Mouse (Mus musculus): ENCODE data around the gene Fam162a. TPM values are rescaled to one million over a fixed set of nuclear protein-coding genes. Genes with fewer than 3 reads are reported as not detected.
"Not testable (repeated sequence)": the region's sequence is repeated elsewhere in the genome, so short reads cannot be mapped to it uniquely, and the experiment has no call there.

Gene Fam162a
- polyA plus RNA-seq, 1 experiment, result 49.2 TPM

- peak overlapping the region; percentile 19 for H3K27ac ChIP-seq (ENCODE audit: insufficient read depth, low read depth, low read length)
- H3K4me3 ChIP-seq (ENCODE audit: insufficient read depth, low read length), result peak overlapping the region; percentile 65
- no peak for TF ChIP-seq POLR2A (IDR thresholded peaks at IDR 0.05; ENCODE audit: borderline replicate concordance, low read depth, low read length)
- no peak for TF ChIP-seq CTCF (IDR thresholded peaks at IDR 0.05; ENCODE audit: low read depth, low read length)
- peaks cover 7% of the 10 kb centered on the region for H3K4me1 ChIP-seq (ENCODE audit: control insufficient read depth, insufficient read depth, low read length)
Measured at GRCm38 (mm10) chr16:36041625-36042020, 29.8 kb downstream of the Fam162a start.

- TF ChIP-seq CTCF (IDR thresholded peaks at IDR 0.05; ENCODE audit: low read depth, low read length) (no peak), POLR2A (IDR thresholded peaks at IDR 0.05; ENCODE audit: borderline replicate concordance, low read depth, low read length) (no peak)
- peaks cover 7% of the 10 kb centered on the region for H3K4me1 ChIP-seq (ENCODE audit: control insufficient read depth, insufficient read depth, low read length)
- H3K4me3 ChIP-seq (ENCODE audit: insufficient read depth, low read length), result peak within 1 kb of the TSS; percentile 65
- H3K27ac ChIP-seq (ENCODE audit: insufficient read depth, low read depth, low read length), result peak within 1 kb of the TSS; percentile 41
Measured at GRCm38 (mm10) chr16:36040640-36041624, 30.5 kb downstream of the Fam162a start, which contains the start of gene Wdr5b. Gene Wdr5b (plus strand): TSS chr16:36041190.

- not testable (repeated sequence) for H3K27ac ChIP-seq (ENCODE audit: insufficient read depth, low read depth, low read length); H3K4me1 ChIP-seq (ENCODE audit: control insufficient read depth, insufficient read depth, low read length); H3K4me3 ChIP-seq (ENCODE audit: insufficient read depth, low read length)
Measured at GRCm38 (mm10) chr16:36028120-36028519, 43.3 kb downstream of the Fam162a start.

GRCm38 (mm10) chr16:36016335-36016734 lies 55.1 kb downstream of the Fam162a start:
- Histone ChIP-seq H3K4me3 (ENCODE audit: insufficient read depth, low read length) (no peak overlapping the region), H3K27ac (ENCODE audit: insufficient read depth, low read depth, low read length) (no peak overlapping the region), H3K4me1 (ENCODE audit: control insufficient read depth, insufficient read depth, low read length) (0 out of 2 replicates have a peak, but pooled peaks cover 2% of the 10 kb centered on the region)
- TF ChIP-seq CTCF (IDR thresholded peaks at IDR 0.05; ENCODE audit: low read depth, low read length), result no peak
- no peak for TF ChIP-seq POLR2A (IDR thresholded peaks at IDR 0.05; ENCODE audit: borderline replicate concordance, low read depth, low read length)

GRCm38 (mm10) chr16:36008396-36008795 lies 63.0 kb downstream of the Fam162a start:
- Histone ChIP-seq H3K4me1 (ENCODE audit: control insufficient read depth, insufficient read depth, low read length) (no peaks in the 10 kb centered on the region), H3K27ac (ENCODE audit: insufficient read depth, low read depth, low read length) (no peak overlapping the region), H3K4me3 (ENCODE audit: insufficient read depth, low read length) (no peak overlapping the region)
- TF ChIP-seq POLR2A (IDR thresholded peaks at IDR 0.05; ENCODE audit: borderline replicate concordance, low read depth, low read length) (no peak), CTCF (IDR thresholded peaks at IDR 0.05; ENCODE audit: low read depth, low read length) (no peak)

GRCm38 (mm10) chr16:35998852-35999251 lies 72.5 kb downstream of the Fam162a start:
- not testable (repeated sequence) for H3K4me3 ChIP-seq (ENCODE audit: insufficient read depth, low read length); H3K4me1 ChIP-seq (ENCODE audit: control insufficient read depth, insufficient read depth, low read length); H3K27ac ChIP-seq (ENCODE audit: insufficient read depth, low read depth, low read length)

Other genes starting within 250 kb of the Fam162a start
- 134 and 148 TPM in 2 replicates for gene Parp14, start 200.1 kb downstream of the Fam162a start, polyA plus RNA-seq (2012; ENCODE audit: insufficient read depth, insufficient read length, missing spikeins)
- gene Parp9, start 133.1 kb downstream of the Fam162a start, polyA plus RNA-seq (2012; ENCODE audit: insufficient read depth, insufficient read length, missing spikeins), result 72.8 and 78.7 TPM in 2 replicates
- 63.1 and 64.2 TPM in 2 replicates for gene Dtx3l, start 132.4 kb downstream of the Fam162a start, polyA plus RNA-seq (2012; ENCODE audit: insufficient read depth, insufficient read length, missing spikeins)
- gene Kpna1, start 92.8 kb downstream of the Fam162a start, polyA plus RNA-seq (2012; ENCODE audit: insufficient read depth, insufficient read length, missing spikeins), result 23.4 and 26.4 TPM in 2 replicates
- 5.5 and 6.9 TPM in 2 replicates for gene Wdr5b, start 30.4 kb downstream of the Fam162a start, polyA plus RNA-seq (2012; ENCODE audit: insufficient read depth, insufficient read length, missing spikeins)
- 19.6 and 33.8 TPM in 2 replicates for gene Ccdc58, start 91 bp upstream of the Fam162a start, polyA plus RNA-seq (2012; ENCODE audit: insufficient read depth, insufficient read length, missing spikeins)
- gene Csta1, start 59.6 kb upstream of the Fam162a start, polyA plus RNA-seq (2012; ENCODE audit: insufficient read depth, insufficient read length, missing spikeins), result not detected in 2 replicates
- not detected in 2 replicates for gene Stfa2l1, start 85.2 kb upstream of the Fam162a start, polyA plus RNA-seq (2012; ENCODE audit: insufficient read depth, insufficient read length, missing spikeins)
- 0.43 TPM in 1 of 2 replicates, not detected in the other for gene Gm5483, start 112.6 kb upstream of the Fam162a start, polyA plus RNA-seq (2012; ENCODE audit: insufficient read depth, insufficient read length, missing spikeins)
- not detected in 2 replicates for gene Gm5416, start 138.8 kb upstream of the Fam162a start, polyA plus RNA-seq (2012; ENCODE audit: insufficient read depth, insufficient read length, missing spikeins)
- not detected in 2 replicates for gene 2010005H15Rik, start 149.9 kb upstream of the Fam162a start, polyA plus RNA-seq (2012; ENCODE audit: insufficient read depth, insufficient read length, missing spikeins)
- gene Stfa1, start 205.4 kb upstream of the Fam162a start, polyA plus RNA-seq (2012; ENCODE audit: insufficient read depth, insufficient read length, missing spikeins), result not detected in 2 replicates

All from bone marrow macrophage, adult 2 months (primary cell).